Mouse (Mus musculus) heart, postnatal 0 days (tissue): ENCODE results near the gene Tm7sf2.

Source experiments
- CTCF ChIP-seq: IDR thresholded peaks from 2 replicates; pipeline ENCODE4 v1.5.1; 2016; ENCODE audit warnings: antibody characterized with exemption, control low read depth, low read depth
- EP300 ChIP-seq: IDR thresholded peaks from 2 replicates; pipeline ENCODE4 v1.6.1; 2016; ENCODE audit warnings: antibody characterized with exemption, low read depth

GRCm38 (mm10) chr19:6030520-6031280, 37.5 kb downstream of the Tm7sf2 start:
- no peak for TF ChIP-seq EP300
- TF ChIP-seq CTCF = no peak
